Mouse (Mus musculus): ENCODE results near the gene Tet2.

DNA sequence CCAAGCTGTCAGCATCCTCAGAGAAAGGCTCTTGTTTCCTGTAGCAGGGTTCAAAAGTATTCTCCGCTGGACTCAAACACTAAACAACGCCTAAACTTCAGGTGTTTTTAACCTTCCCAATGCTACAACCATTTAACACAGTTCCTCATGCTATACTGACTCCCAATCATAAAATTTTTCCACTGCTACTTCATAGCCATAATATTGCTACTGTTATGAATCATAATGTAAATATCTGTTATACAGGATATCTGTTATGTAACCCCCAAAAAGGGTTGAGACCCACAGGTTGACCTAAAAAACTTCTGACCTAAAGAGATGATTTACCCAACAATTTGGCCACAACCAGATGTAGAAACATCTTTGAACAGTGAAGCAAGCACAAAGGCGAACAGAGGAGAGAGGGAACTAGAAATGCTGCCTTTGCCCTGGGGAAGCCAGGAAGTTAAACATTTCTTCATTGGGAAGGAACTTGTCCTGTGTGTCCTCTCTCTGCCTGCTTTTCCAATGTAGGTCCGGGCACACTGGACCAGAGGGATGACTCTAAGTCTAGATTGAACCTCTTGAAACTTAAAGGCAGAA is 108.6 kb downstream of the Tet2 start:
- TF ChIP-seq CTCF (IDR thresholded peaks at IDR 0.05; ENCODE audit: control insufficient read depth, insufficient read depth, low read length): no peak
- no peak for TF ChIP-seq POLR2A (IDR thresholded peaks at IDR 0.05; ENCODE audit: borderline replicate concordance, control insufficient read depth, low read depth, low read length)

Data from bone marrow, adult 2 months (tissue).